Mouse (Mus musculus) adrenal gland, adult 2 months (tissue): ENCODE measurements around the gene Lilrb4a. TPM values are rescaled to one million over a fixed set of nuclear protein-coding genes. Genes with fewer than 3 reads are reported as not detected.
"Not testable (repeated sequence)": the region's sequence is repeated elsewhere in the genome, so short reads cannot be mapped to it uniquely, and the experiment has no call there.

ENCODE experiments used
- DNase-seq: peaks from one replicate; pipeline ENCODE4 v3.0.0; 2021
- long read RNA-seq: library from polyadenylated mRNA; stranded (forward); transcript quantifications from one replicate; pipeline ENCODE4 v2.0.0, GENCODE M21; 2021
- polyA plus RNA-seq: library from polyadenylated mRNA; depleted of rRNA; stranded (reverse); fragments of >200 nt; gene quantifications from 2 replicates; pipeline ENCODE4 v1.2.3, GENCODE M21; 2012; rRNA removed
- total RNA-seq, 2 experiments: library from RNA; stranded (reverse); gene quantifications; 2 replicates each; pipeline ENCODE4 v1.2.3; 2021

The Lilrb4a gene
- total RNA-seq: 1 to 10 TPM; 2.3 to 3.2 TPM
- 0.81 and 1.4 TPM in 2 replicates for polyA plus RNA-seq
- long read RNA-seq, partial matches to known transcripts: 0 of 4 reads
- long read RNA-seq, other reads (novel, unspliced or antisense): 2 of 4 reads

DNA sequence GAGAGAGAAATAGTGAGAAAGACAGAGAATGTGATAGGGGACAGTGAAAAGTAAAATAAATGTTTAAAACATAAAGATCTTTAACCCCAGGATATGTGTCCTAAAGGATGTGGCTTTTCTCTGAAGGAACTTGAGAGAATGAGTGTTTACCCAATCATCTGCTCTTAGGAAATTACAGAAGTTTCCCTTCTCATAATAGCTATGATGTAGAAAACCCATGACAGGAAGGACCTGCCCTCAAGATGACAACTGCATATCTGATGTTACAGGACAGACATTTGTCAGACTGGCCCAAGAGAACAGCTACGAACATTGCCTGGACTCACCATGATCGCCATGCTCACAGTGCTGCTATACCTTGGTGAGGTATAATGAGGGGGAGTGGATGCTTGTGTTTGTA, at the start of gene Lilrb4a:
TSS of gene Lilrb4a (plus strand) at position 266 of the 400 bp plus-strand sequence.
- not testable (repeated sequence) for DNase-seq

- no peak for DNase-seq
Measured at GRCm38 (mm10) chr10:51451610-51452009, 39.1 kb upstream of the Lilrb4a start.

- no peak for DNase-seq
Measured at GRCm38 (mm10) chr10:51453616-51454298, 37.0 kb upstream of the Lilrb4a start.

- DNase-seq: no peak
Measured at GRCm38 (mm10) chr10:51454365-51454764, 36.4 kb upstream of the Lilrb4a start.

- DNase-seq: no peak
Measured at GRCm38 (mm10) chr10:51455762-51456161, 35.0 kb upstream of the Lilrb4a start.

GRCm38 (mm10) chr10:51456369-51456768, 34.4 kb upstream of the Lilrb4a start:
- no peak for DNase-seq

GRCm38 (mm10) chr10:51463800-51464199, 27.0 kb upstream of the Lilrb4a start:
- not testable (repeated sequence) for DNase-seq

GRCm38 (mm10) chr10:51480397-51480796, 10.4 kb upstream of the Lilrb4a start, which contains the start of the genes Gm49339 and Lilr4b:
Gm49339 (plus strand) TSS chr10:51480612.
Lilr4b (plus strand) TSS chr10:51480632.
- DNase-seq: not testable (repeated sequence)

GRCm38 (mm10) chr10:51520021-51520420, 29.3 kb downstream of the Lilrb4a start:
- no peak for DNase-seq

GRCm38 (mm10) chr10:51521453-51521852, 30.7 kb downstream of the Lilrb4a start:
- DNase-seq: no peak

- no peak for DNase-seq
Measured at GRCm38 (mm10) chr10:51526090-51526489, 35.3 kb downstream of the Lilrb4a start.

DNA sequence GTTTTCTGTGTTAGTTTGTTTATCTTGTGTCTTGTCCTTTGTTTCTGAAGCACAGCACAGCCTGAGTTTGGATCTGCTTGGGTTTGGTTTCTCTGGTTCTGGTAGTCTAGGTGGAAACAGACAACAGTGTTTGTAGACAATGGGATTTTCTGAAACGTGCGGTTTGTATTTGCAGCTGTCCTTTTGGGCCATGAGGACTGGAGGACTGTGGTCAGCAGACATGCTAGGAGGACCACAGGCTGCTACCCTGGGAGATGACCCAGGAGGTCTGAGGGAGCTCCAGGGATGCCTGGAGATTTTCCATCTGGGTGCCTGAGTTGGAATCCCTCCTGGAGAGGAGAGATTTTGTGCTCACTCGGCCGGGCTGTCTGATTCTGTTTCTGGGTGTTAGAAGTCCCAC, 35.9 kb downstream of the Lilrb4a start:
- no peak for DNase-seq

GRCm38 (mm10) chr10:51528840-51529434, 38.2 kb downstream of the Lilrb4a start:
- DNase-seq: no peak

GRCm38 (mm10) chr10:51529497-51529896, 38.7 kb downstream of the Lilrb4a start:
- no peak for DNase-seq

DNA sequence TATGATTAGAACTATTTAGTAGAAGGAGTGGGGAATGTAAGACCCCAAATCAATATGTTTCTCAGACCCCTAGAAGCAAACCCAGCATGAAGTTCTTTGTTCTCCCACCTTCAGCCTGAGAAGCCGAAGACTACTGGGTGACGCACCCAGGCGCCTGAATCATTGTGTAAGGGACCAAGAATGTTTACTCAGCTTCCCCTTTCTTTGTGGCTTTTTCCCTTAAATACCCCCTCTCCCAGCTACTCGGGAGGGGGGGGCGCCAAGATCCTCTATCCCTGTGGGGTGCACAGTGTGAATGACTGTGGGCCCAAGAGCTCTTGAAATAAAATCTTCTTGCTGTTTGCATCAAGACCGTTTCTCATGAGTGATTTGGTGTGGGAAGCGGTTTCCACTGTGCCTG, 40.1 kb downstream of the Lilrb4a start:
- no peak for DNase-seq

Other genes with a start within 250 kb of the Lilrb4a start
- gene Gm49339, start 10.3 kb upstream of the Lilrb4a start, total RNA-seq: 1 to 10 TPM; 1.8 to 3.1 TPM
- 2.0 and 2.4 TPM in 2 replicates for gene Gm49339, start 10.3 kb upstream of the Lilrb4a start, polyA plus RNA-seq
- 1 to 10 TPM; 3.3 to 4.0 TPM for gene Lilr4b, start 10.3 kb upstream of the Lilrb4a start, total RNA-seq
- 0.79 and 1.7 TPM in 2 replicates for gene Lilr4b, start 10.3 kb upstream of the Lilrb4a start, polyA plus RNA-seq
- not detected for gene Fam162b, start 99.6 kb downstream of the Lilrb4a start, total RNA-seq
- not detected in 2 replicates for gene Fam162b, start 99.6 kb downstream of the Lilrb4a start, polyA plus RNA-seq
- not detected for gene Gprc6a, start 140.5 kb downstream of the Lilrb4a start, total RNA-seq
- gene Gprc6a, start 140.5 kb downstream of the Lilrb4a start, polyA plus RNA-seq: not detected in 2 replicates
- not detected for gene Rfx6, start 186.8 kb downstream of the Lilrb4a start, total RNA-seq
- not detected in 2 replicates for gene Rfx6, start 186.8 kb downstream of the Lilrb4a start, polyA plus RNA-seq